Mouse (Mus musculus): ENCODE measurements around the gene Polr2l.

Polr2l gene

GRCm38 (mm10) chr7:141476981-141477370 lies 2.0 kb upstream of the Polr2l start:
- ChIA-PET POLR2A (interaction anchor here in 3 of 4 experiments (0.6 to 38.4 kb wide), 23 partner anchors 8 to 596 kb away, joined by 3 to 944 read pairs (median 5); partner anchors contain the start of genes Pnpla2 (in 3 of the 3), Cd151 (in 2 of the 3), Chid1 (in 2 of the 3) and Cracr2b (in 2 of the 3)), CTCF (interaction anchor here in 3 of 4 experiments (0.6 to 2.0 kb wide), 16 partner anchors 9 to 1336 kb away, joined by 3 to 9 read pairs (median 4); partner anchors contain the start of genes Cracr2b (in 1 of the 3) and Eps8l2 (in 1 of the 3))

GRCm38 (mm10) chr7:141476226-141476980 lies 1.5 kb upstream of the Polr2l start:
- ChIA-PET POLR2A (interaction anchor here (0.6 to 38.4 kb wide), 45 partner anchors 8 to 1550 kb away, joined by 3 to 944 read pairs (median 4); partner anchors contain the start of genes Chid1 (in 3 of the 4), Pnpla2 (in 3 of the 4), Cd151 (in 2 of the 4) and Cracr2b (in 2 of the 4)), CTCF (interaction anchor here (0.6 to 2.0 kb wide), 17 partner anchors 8 to 1335 kb away, joined by 3 to 11 read pairs (median 4); partner anchors contain the start of genes Cd151 (in 1 of the 4), Cracr2b (in 1 of the 4) and Eps8l2 (in 1 of the 4))

DNA sequence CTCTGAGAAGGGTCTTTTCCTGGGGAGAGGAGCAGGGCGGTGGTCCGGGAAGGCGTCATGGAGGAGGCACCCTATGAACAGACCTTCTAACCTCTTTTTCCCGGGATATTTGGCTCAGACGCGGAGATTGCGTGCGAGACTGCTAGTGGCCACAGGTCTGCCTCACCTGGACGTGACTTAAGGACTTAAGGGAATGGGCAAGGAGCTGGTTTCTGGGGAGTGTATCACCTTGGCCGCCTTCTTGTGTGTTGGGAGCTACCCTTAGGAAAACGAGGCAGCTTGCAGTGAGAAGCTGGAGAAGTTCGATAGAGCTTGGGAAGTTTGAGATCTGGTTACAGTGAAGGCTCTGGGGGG lies 850 bp upstream of the Polr2l start:
- ChIA-PET CTCF (interaction anchor here in 3 of 4 experiments (0.6 to 2.0 kb wide), 7 partner anchors 9 to 534 kb away, joined by 3 to 9 read pairs (median 4); partner anchors contain the start of genes Cd151 (in 1 of the 3) and Cracr2b (in 1 of the 3)), POLR2A (interaction anchor here in 3 of 4 experiments (0.7 to 38.4 kb wide), 45 partner anchors 8 to 619 kb away, joined by 3 to 944 read pairs (median 4); partner anchors contain the start of genes Chid1 (in 3 of the 3), Pnpla2 (in 3 of the 3), Cd151 (in 2 of the 3) and Cracr2b (in 2 of the 3))

- ChIA-PET CTCF (interaction anchor here in 2 of 4 experiments (0.6 to 1.3 kb wide), 2 partner anchors 15 to 66 kb away, joined by 3 read pairs; no protein-coding TSS in a partner anchor), POLR2A (interaction anchor here (0.7 to 38.4 kb wide), 9 partner anchors 13 to 40 kb away, joined by 3 to 944 read pairs (median 4); partner anchors contain the start of genes Cd151 (in 2 of the 4), Cracr2b (in 2 of the 4), Pnpla2 (in 2 of the 4) and Rplp2 (in 2 of the 4))
Observed at GRCm38 (mm10) chr7:141474160-141474559, 772 bp downstream of the Polr2l start.

DNA sequence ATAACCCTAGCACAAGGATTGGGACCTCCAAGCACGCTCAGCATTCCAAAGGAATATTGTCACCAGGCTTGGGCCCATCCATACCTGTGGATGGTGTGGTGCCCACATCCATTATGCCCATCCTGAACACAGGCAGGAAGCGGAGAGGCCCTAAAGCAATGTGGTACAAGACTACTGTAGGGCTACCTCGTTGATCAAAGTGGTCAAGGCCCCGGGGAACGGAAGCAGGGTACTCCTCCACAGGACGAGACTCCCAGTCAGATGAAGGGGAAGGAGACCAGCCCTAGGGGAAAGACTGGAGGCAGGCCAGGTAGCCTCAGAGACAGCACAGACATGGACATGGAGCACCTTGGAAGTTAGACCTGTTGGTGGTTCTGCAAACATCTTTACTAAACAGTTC lies 2.2 kb downstream of the Polr2l start:
- ChIA-PET POLR2A (interaction anchor here in 2 of 4 experiments (0.8 to 38.4 kb wide), 4 partner anchors 14 to 67 kb away, joined by 3 to 944 read pairs (median 292); partner anchors contain the start of genes Cd151 (in 2 of the 2), Cracr2b (in 2 of the 2), Pnpla2 (in 2 of the 2) and Rplp2 (in 2 of the 2)), CTCF (interaction anchor here in 2 of 4 experiments (1.8 to 2.0 kb wide), 2 partner anchors 8 kb away, joined by 7 to 10 read pairs; no protein-coding TSS in a partner anchor)

DNA sequence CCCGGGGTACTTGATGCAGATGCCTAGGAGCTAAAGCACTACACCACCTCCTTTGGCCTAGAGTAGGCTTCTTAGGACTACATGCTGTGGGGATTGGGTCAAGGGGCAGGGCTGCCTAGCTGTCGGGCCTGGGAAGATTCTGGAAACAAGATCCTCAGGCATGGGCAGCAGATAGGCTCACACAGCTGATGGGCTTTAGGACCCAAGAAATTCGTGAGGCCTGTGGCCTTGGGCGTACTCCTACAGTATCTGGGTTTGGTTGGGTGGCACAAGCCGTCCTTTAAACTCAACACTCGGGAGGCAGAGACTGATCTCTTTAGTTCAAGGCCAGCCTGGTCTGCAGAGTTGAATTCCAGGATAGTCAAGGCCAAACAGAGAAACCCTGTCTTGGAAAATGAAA lies 2.7 kb downstream of the Polr2l start:
- ChIA-PET CTCF (interaction anchor here in 3 of 4 experiments (0.6 to 2.0 kb wide), 5 partner anchors 9 to 77 kb away, joined by 3 to 10 read pairs (median 5); partner anchors contain the start of gene Cracr2b (in 1 of the 3)), POLR2A (interaction anchor here in 2 of 4 experiments (0.6 to 38.4 kb wide), 6 partner anchors 1 to 87 kb away, joined by 4 to 944 read pairs (median 293); partner anchors contain the start of genes Cd151 (in 2 of the 2), Cracr2b (in 2 of the 2), Pnpla2 (in 2 of the 2) and Rplp2 (in 2 of the 2))

- ChIA-PET POLR2A (interaction anchor here in 3 of 4 experiments (0.7 to 38.4 kb wide), 9 partner anchors 2 to 771 kb away, joined by 3 to 944 read pairs (median 7); partner anchors contain the start of genes Cd151 (in 2 of the 3), Cracr2b (in 2 of the 3), Pnpla2 (in 2 of the 3) and Rplp2 (in 2 of the 3)), CTCF (interaction anchor here in 3 of 4 experiments (0.6 to 2.0 kb wide), 5 partner anchors 10 to 626 kb away, joined by 3 to 10 read pairs (median 5); partner anchors contain the start of gene Cracr2b (in 1 of the 3))
Observed at GRCm38 (mm10) chr7:141471236-141471635, 3.7 kb downstream of the Polr2l start.

GRCm38 (mm10) chr7:141470637-141470944 lies 4.3 kb downstream of the Polr2l start:
- POLR2A ChIA-PET = interaction anchor here in 3 of 4 experiments (0.5 to 38.4 kb wide), 13 partner anchors 3 to 771 kb away, joined by 3 to 944 read pairs (median 5); partner anchors contain the start of genes Cd151 (in 2 of the 3), Cracr2b (in 2 of the 3), Pnpla2 (in 2 of the 3) and Rplp2 (in 2 of the 3)
- CTCF ChIA-PET = interaction anchor here (0.5 to 3.8 kb wide), 6 partner anchors 10 to 67 kb away, joined by 3 to 46 read pairs (median 6); partner anchors contain the start of gene Cracr2b (in 1 of the 4)

GRCm38 (mm10) chr7:141469901-141470636 lies 4.9 kb downstream of the Polr2l start:
- CTCF ChIA-PET = interaction anchor here in 3 of 4 experiments (0.5 to 3.8 kb wide), 7 partner anchors 11 to 67 kb away, joined by 3 to 46 read pairs (median 7); partner anchors contain the start of genes Cracr2b (in 1 of the 3), Pnpla2 (in 1 of the 3) and Rplp2 (in 1 of the 3)
- POLR2A ChIA-PET = interaction anchor here (0.5 to 38.4 kb wide), 16 partner anchors 3 to 411 kb away, joined by 3 to 944 read pairs (median 10); partner anchors contain the start of genes Cracr2b (in 3 of the 4), Pnpla2 (in 3 of the 4), Cd151 (in 2 of the 4) and Pidd1 (in 2 of the 4)

DNA sequence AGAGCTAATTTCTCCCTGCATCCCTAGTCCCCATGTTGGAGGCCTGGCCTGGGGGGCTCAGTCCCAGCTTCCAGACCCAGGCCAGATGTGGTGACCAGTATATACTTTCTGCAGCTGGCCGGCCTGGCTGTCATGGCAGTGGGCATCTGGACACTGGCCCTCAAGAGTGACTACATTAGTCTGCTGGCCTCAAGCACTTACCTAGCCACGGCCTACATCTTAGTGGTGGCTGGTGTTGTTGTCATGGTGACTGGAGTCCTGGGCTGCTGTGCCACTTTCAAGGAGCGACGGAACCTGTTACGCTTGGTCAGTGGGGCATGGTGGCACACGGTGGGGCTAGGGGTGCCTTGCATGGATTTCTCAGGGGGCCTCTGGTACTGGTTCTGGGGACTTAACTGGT lies 5.6 kb downstream of the Polr2l start:
- ChIA-PET POLR2A (interaction anchor here (0.5 to 38.4 kb wide), 40 partner anchors 2 to 523 kb away, joined by 3 to 944 read pairs (median 5); partner anchors contain the start of genes Cracr2b (in 3 of the 4), Pnpla2 (in 3 of the 4), Rplp2 (in 3 of the 4) and Cd151 (in 2 of the 4)), CTCF (interaction anchor here in 3 of 4 experiments (0.6 to 3.8 kb wide), 19 partner anchors 10 to 656 kb away, joined by 3 to 46 read pairs (median 4); partner anchors contain the start of genes Chid1 (in 1 of the 3), Cracr2b (in 1 of the 3), Pidd1 (in 1 of the 3) and Pnpla2 (in 1 of the 3))

- POLR2A ChIA-PET = interaction anchor here (0.5 to 38.4 kb wide), 72 partner anchors 1 to 628 kb away, joined by 3 to 944 read pairs (median 4); partner anchors contain the start of genes Cracr2b (in 3 of the 4), Pnpla2 (in 3 of the 4), Rplp2 (in 3 of the 4) and Cd151 (in 2 of the 4)
Observed at GRCm38 (mm10) chr7:141468522-141469211, 6.3 kb downstream of the Polr2l start.

DNA sequence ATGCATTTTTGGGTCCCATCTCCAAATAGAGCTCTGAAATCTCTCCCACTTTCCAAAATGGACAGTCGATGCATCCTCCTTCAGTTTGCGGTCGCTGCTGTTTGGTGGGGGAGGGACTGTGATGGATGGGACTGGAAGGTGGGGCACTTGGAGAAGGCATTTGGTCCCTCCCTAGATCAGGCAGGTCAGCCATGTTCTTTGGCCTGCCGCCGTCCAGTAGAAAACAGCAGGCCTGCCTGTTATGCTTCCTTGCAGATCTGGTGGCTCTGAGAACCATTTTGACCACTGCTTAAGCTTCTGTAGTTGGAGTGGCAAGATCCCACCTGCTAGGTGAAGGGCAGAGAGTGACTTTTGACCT lies 6.8 kb downstream of the Polr2l start:
- ChIA-PET CTCF (interaction anchor here (0.6 to 3.8 kb wide), 25 partner anchors 8 to 243 kb away, joined by 3 to 46 read pairs (median 5); partner anchors contain the start of genes Chid1 (in 1 of the 4), Cracr2b (in 1 of the 4), Pidd1 (in 1 of the 4) and Pnpla2 (in 1 of the 4)), POLR2A (interaction anchor here (0.5 to 38.4 kb wide), 64 partner anchors 1 to 627 kb away, joined by 3 to 944 read pairs (median 4); partner anchors contain the start of genes Cracr2b (in 3 of the 4), Pnpla2 (in 3 of the 4), Rplp2 (in 3 of the 4) and Cd151 (in 2 of the 4))

More at GRCm38 (mm10) chr7:141468522-141469211, 6.3 kb downstream of the Polr2l start:
- CTCF ChIA-PET = interaction anchor here (0.5 to 3.8 kb wide), 34 partner anchors 8 to 655 kb away, joined by 3 to 46 read pairs (median 4); partner anchors contain the start of genes Chid1 (in 1 of the 4), Cracr2b (in 1 of the 4), Pidd1 (in 1 of the 4) and Pnpla2 (in 1 of the 4)

DNA sequence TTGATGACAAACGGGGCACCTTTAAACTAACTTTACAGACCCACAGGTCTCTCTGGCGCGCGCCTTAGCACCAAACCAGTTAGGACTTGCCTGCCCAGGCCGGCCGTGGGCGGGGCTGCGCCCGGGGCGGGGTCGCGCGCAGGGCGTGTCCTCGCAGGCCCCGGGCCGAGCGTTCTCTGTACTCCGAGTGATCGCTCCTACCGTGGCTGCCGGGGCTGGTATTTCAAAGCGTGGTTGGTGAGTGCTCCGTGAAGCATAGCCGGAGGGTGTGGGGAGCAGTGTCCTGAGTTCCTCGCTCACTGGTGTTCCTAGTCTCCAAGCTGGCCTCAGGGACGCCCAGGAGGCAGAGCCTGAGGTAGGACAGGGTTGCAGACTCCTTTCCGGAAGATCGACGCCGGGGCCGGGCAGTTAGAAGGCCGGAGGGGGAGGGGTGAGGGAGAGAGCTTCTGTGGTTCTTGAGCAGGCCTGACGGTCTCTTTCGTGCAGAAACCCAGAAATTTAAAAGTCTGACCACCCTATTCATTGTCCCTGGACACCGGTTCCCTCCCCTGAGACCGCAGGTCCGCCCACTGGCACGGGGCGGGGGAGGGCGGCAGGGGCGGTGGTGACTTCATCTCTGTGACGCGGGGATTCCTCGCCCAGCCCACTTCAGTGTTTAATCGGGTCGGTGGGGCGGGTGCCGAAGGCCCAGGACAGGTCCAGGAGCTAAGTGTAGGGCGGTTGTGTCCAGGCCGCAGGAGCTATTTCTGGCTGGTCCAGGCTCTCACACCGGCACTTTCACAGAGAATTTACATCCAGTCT lies 7.5 kb downstream of the Polr2l start, which contains the start of gene Cd151:
TSS of gene Cd151 (plus strand) at position 163 of the 801 bp plus-strand sequence.
- ChIA-PET POLR2A (interaction anchor here (0.6 to 38.4 kb wide), 40 partner anchors 0 to 615 kb away, joined by 3 to 944 read pairs (median 6); partner anchors contain the start of genes Pnpla2 (in 4 of the 4), Rplp2 (in 4 of the 4), Cracr2b (in 3 of the 4) and Cd151 (in 2 of the 4)), CTCF (interaction anchor here in 3 of 4 experiments (0.6 to 3.8 kb wide), 15 partner anchors 8 to 189 kb away, joined by 3 to 46 read pairs (median 5); partner anchors contain the start of genes Chid1 (in 1 of the 3), Cracr2b (in 1 of the 3), Pidd1 (in 1 of the 3) and Pnpla2 (in 1 of the 3))

DNA sequence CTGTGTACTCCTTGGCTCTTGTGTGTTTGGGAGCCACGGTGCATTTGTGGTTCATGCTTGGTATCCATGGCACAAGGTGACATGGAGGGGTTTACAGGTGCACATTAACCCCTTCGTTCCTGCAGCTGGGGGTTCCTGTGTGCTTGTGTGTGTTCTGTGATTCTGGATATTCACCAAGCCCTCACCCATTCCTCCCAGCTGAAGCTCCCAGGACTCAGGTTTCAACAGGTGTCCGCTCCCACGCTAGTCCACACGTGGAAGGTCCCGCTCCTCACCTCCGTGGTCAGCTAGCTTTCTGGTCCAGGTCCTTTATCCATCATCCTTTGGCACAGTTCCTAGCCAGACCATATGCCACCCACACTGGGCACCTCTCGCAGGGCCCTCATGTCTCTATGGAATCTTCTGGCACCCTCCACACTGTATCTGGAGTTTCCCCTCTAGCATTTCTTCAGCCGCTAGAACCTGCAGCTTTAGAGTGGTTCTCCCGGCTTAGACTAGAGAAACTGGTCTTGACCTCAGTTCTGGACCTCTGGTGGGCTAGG lies 8.3 kb downstream of the Polr2l start:
- CTCF ChIA-PET = interaction anchor here in 3 of 4 experiments (0.6 to 3.3 kb wide), 10 partner anchors 8 to 75 kb away, joined by 3 to 22 read pairs (median 4); partner anchors contain the start of genes Pnpla2 (in 1 of the 3) and Taldo1 (in 1 of the 3)
- POLR2A ChIA-PET = interaction anchor here (0.6 to 38.4 kb wide), 19 partner anchors 1 to 122 kb away, joined by 3 to 944 read pairs (median 6); partner anchors contain the start of genes Rplp2 (in 4 of the 4), Pnpla2 (in 3 of the 4), Cd151 (in 2 of the 4) and Cend1 (in 2 of the 4)

Measured in embryonic stem cell, embryonic (primary cell).